Mouse (Mus musculus) heart, postnatal 0 days (tissue): ENCODE data around the gene Methig1.

Source experiments
- CTCF ChIP-seq: IDR thresholded peaks from 2 replicates; pipeline ENCODE4 v1.5.1; 2016; ENCODE audit warnings: antibody characterized with exemption, control low read depth, low read depth
- EP300 ChIP-seq: IDR thresholded peaks from 2 replicates; pipeline ENCODE4 v1.6.1; 2016; ENCODE audit warnings: antibody characterized with exemption, low read depth

GRCm38 (mm10) chr15:100391599-100391998, 38.6 kb downstream of the Methig1 start:
- TF ChIP-seq CTCF (no peak), EP300 (no peak)
